8 mouse cellular contexts compared by ENCODE assay signal in the genomic region with DNA sequence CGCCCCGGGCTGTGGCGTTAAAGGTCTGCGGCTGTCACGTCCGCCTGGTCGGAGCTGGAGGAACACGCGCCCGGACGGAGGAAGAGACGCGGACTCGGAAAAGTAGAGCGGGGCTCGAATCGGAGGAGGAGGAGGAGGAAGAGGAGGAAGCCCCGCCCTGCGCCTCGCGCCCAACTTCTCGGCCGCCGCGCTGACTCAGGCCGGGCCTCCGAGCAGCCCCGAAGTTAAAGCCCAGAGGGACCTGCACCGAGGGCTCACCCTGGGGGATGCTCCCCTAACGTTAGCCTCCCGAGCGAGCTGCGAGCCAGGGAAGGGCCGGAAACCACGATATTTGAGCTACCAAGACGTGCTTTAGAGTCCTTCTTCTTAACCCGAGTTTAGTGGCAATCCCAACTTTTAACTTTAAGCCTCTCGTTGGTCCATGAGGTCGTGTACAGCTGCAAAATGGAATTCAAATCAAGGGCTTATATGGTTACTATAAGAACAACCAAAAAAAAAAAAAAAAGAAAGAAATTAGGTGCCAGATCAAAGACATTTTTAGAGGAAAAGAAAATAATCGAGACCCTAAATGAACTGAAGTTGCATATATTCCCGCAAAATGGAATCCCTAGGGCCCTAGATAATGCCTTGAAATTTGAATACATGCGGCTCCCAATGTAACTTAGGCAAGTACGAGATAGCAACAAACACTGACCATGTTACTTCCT. TPM values are rescaled to one million over a fixed set of nuclear protein-coding genes. Genes with fewer than 3 reads are reported as not detected.
DNase-seq lines count a peak whose midpoint lies in the region; ATAC-seq lines count a peak whose summit lies in the region.

A gene (minus strand): TSS at position 121 of the 707 bp plus-strand sequence.

- H3K4me1 ChIP-seq in intestine, embryonic 14.5 days (replicated peaks; ENCODE audit: control insufficient read depth, insufficient read depth, low read length): peaks cover 9% of the 10 kb centered on the region

- H3K4me2 ChIP-seq in intestine, embryonic 14.5 days (ENCODE audit: low read length): peak within 1 kb of the TSS; percentile 65

- WGBS in intestine, embryonic 14.5 days: 3% methylated on average over 43 of the region's 43 CpGs

- H3K27me3 ChIP-seq in intestine, embryonic 14.5 days (replicated peaks; ENCODE audit: control insufficient read depth, insufficient read depth, low read length): no peaks in the 10 kb centered on the region

- peak within 1 kb of the TSS; percentile 91 for H3K4me3 ChIP-seq in intestine, embryonic 14.5 days (ENCODE audit: low read depth, low read length)

- peak within 1 kb of the TSS; percentile 93 for H3K9ac ChIP-seq in intestine, embryonic 14.5 days (ENCODE audit: low read length)

- ATAC-seq in intestine, embryonic 14.5 days (replicated peaks; ENCODE audit: low FRiP score, low TSS enrichment, low read depth): peak; percentile 80
- ATAC-seq in megakaryocyte progenitor cell, adult 5-6 weeks (replicated peaks; ENCODE audit: poor library complexity): peak; percentile 68

- DNase-seq in adrenal gland, adult (ENCODE audit: inconsistent age in 2 of 2, low spot score in 1 of 2): peak; percentile 91 to 97
- DNase-seq in embryo, embryonic 11 days: peak; percentile 89
- peak; percentile 74 to 81 for DNase-seq in gastrocnemius, postnatal 36 days
- DNase-seq in intestine, embryonic 14.5 days (ENCODE audit: low spot score): peak; percentile 89
- peak; percentile 53 to 69 for DNase-seq in left cerebral cortex, postnatal 14 days (ENCODE audit: low spot score in 2 of 2)
- DNase-seq in right cerebral cortex, postnatal 4 days: peak; percentile 62
- DNase-seq in yolk sac, embryonic 10.5 days (ENCODE audit: low spot score): no peak

- H3K27ac ChIP-seq in intestine, embryonic 14.5 days (ENCODE audit: low read depth): peak within 1 kb of the TSS; percentile 98

- H3K36me3 ChIP-seq in intestine, embryonic 14.5 days (ENCODE audit: control insufficient read depth, insufficient read depth, low read length): no peaks in the 10 kb centered on the region

- intact Hi-C loops in gastrocnemius, postnatal 36 days (cut with DNase I): loop anchor here (5.0 kb wide), 1 partner anchor 35 kb away; no protein-coding TSS in a partner anchor
- intact Hi-C loops in left cerebral cortex, postnatal 14 days (cut with DNase I): no loop called here

- H3K9me3 ChIP-seq in intestine, embryonic 14.5 days (ENCODE audit: control insufficient read depth, low read length): no peaks in the 10 kb centered on the region

RNA-seq across cellular contexts. Expression of the gene that starts here (rescaled TPM):
- total RNA-seq in gastrocnemius, postnatal 36 days (2021): 100 to 1,000 TPM; 302 to 321 TPM
- polyA plus RNA-seq in intestine, embryonic 14.5 days (2014; fragmentation: Nextera tagmentation; extraction: Ambion mirVana): 44.2 and 44.5 TPM in 2 replicates
- 100 to 1,000 TPM; 134 to 145 TPM for total RNA-seq in left cerebral cortex, postnatal 14 days (2021)
- 108 and 109 TPM in 2 replicates for total RNA-seq in megakaryocyte progenitor cell, adult 5-6 weeks (2015)
- total RNA-seq in megakaryocyte progenitor cell, adult 5-6 weeks (2017): 75.8 and 86.8 TPM in 2 replicates
